8 mouse cellular contexts compared by ENCODE assay signal in the genomic region with DNA sequence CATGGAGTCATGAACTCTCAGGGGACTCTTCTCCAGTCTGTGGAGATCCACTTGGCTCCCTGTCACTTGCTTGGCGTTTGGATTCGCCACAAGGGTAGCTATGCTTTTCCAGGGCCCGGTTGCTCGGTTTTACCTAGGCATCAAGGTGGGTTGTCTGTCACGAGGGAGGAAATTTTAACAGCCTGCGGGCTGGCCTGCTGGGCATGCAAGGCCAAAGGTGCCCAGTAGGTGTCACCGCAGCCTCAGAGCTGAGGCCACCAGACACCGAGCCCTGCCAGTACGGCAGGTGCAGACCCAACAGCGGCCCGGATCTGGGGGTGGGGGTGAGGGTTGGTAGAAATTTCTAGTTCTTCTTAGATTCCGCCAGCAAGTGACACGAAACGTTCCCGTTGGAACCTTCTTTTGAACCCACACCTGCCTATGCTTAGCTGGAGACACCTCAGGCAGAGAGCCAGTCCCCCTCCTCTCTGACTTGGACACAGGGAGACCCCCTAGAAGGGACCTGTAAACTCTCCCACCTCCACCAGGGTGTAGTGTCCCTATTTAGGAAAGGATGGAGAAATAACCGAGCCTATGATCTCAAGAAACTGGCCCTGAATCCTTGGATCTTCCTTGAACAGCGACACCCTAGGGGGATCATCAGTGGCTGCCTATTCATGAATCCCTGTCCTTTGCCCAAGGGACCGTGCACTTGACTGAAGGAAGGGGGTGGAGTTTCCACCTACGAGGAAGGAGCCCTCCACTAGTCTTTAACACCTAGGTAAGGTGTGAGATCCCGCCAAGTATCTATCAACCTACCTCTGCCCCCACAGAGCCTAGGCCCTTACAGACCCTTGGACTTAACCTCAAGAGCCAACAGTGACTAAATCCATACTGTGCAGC. TPM values are rescaled to one million over a fixed set of nuclear protein-coding genes. Genes with fewer than 3 reads are reported as not detected.
A peak's percentile ranks its signal among the peaks of the same experiment; 100 is the strongest.
DNase-seq lines count a peak whose midpoint lies in the region; ATAC-seq and TF ChIP-seq lines count a peak whose summit lies in the region.

No protein-coding gene starts in this region.

- no peak overlapping the region for H3K4me3 ChIP-seq in thymus, adult 2 months (ENCODE audit: control insufficient read depth, insufficient read depth, low read length)
- H3K4me3 ChIP-seq in cortical plate, adult 2 months (ENCODE audit: insufficient read depth, low read length), result no peak overlapping the region
- peak overlapping the region; percentile 40 for H3K4me3 ChIP-seq in limb, embryonic 14.5 days (replicated peaks; ENCODE audit: low read length)
- no peak overlapping the region for H3K4me3 ChIP-seq in midbrain, embryonic 14.5 days (replicated peaks; ENCODE audit: low read depth, low read length)
- peak overlapping the region; percentile 20; the same call in 1 of the 2 replicates for H3K4me3 ChIP-seq in testis, adult 2 months (ENCODE audit: control insufficient read depth, low read depth, low read length)

- no peaks in the 10 kb centered on the region for H3K36me3 ChIP-seq in thymus, adult 2 months (ENCODE audit: control insufficient read depth, insufficient read depth, low read length)
- H3K36me3 ChIP-seq in limb, embryonic 14.5 days (ENCODE audit: control insufficient read depth, insufficient read depth, low read length), result no peaks in the 10 kb centered on the region
- no peaks in the 10 kb centered on the region for H3K36me3 ChIP-seq in midbrain, embryonic 14.5 days (ENCODE audit: control insufficient read depth, insufficient read depth, low read length)
- no peaks in the 10 kb centered on the region for H3K36me3 ChIP-seq in testis, adult 2 months (ENCODE audit: control insufficient read depth, insufficient read depth, low read length)

- no peak for TF ChIP-seq POLR2A in thymus, adult 2 months (IDR thresholded peaks at IDR 0.05; ENCODE audit: control insufficient read depth, extremely low read depth, insufficient read depth, low read length, poor library complexity)
- TF ChIP-seq POLR2A in cortical plate, adult 2 months (IDR thresholded peaks at IDR 0.05; ENCODE audit: extremely low read depth, insufficient read depth, low read length), result no peak
- no peak for TF ChIP-seq POLR2A in limb, embryonic 14.5 days (IDR thresholded peaks at IDR 0.05; ENCODE audit: borderline replicate concordance, extremely low read depth, insufficient read depth, insufficient read length)
- no peak for TF ChIP-seq POLR2A in testis, adult 2 months (IDR thresholded peaks at IDR 0.05; ENCODE audit: control insufficient read depth, low read depth, low read length)

- peak; percentile 55 for DNase-seq in thymus, adult 2 months
- DNase-seq in thymus, adult 18-20 months, result no peak
- peak; percentile 53 to 79 for DNase-seq in heart, adult 18-20 months
- peak; percentile 73 for DNase-seq in kidney, adult 11 months
- peak; percentile 35 for DNase-seq in limb, embryonic 14.5 days (ENCODE audit: low spot score)
- DNase-seq in midbrain, embryonic 14.5 days, result peak; percentile 79

- no peak overlapping the region for H3K27ac ChIP-seq in thymus, adult 2 months (ENCODE audit: control insufficient read depth, insufficient read depth, low read length)
- H3K27ac ChIP-seq in cortical plate, adult 2 months (ENCODE audit: insufficient read depth, low read length), result no peak overlapping the region
- no peak overlapping the region for H3K27ac ChIP-seq in limb, embryonic 14.5 days (replicated peaks; ENCODE audit: low read depth, low read length)
- no peak overlapping the region for H3K27ac ChIP-seq in midbrain, embryonic 14.5 days (replicated peaks; ENCODE audit: low read depth, low read length)
- H3K27ac ChIP-seq in testis, adult 2 months (ENCODE audit: control insufficient read depth, insufficient read depth, low read depth, low read length), result no peak overlapping the region

- no peak overlapping the region for H3K9ac ChIP-seq in limb, embryonic 14.5 days (ENCODE audit: low read depth, low read length, severe bottlenecking)
- no peak overlapping the region for H3K9ac ChIP-seq in midbrain, embryonic 14.5 days (replicated peaks; ENCODE audit: low read length)

- no peaks in the 10 kb centered on the region for H3K4me1 ChIP-seq in thymus, adult 2 months (replicated peaks; ENCODE audit: control insufficient read depth, insufficient read depth, low read length)
- H3K4me1 ChIP-seq in cortical plate, adult 2 months (ENCODE audit: control insufficient read depth, insufficient read depth, low read length), result no peaks in the 10 kb centered on the region
- H3K4me1 ChIP-seq in limb, embryonic 14.5 days (ENCODE audit: control insufficient read depth, insufficient read depth, low read length), result peaks cover 8% of the 10 kb centered on the region
- H3K4me1 ChIP-seq in midbrain, embryonic 14.5 days (ENCODE audit: control insufficient read depth, insufficient read depth, low read length), result peaks cover 15% of the 10 kb centered on the region; the same call in 1 of the 2 replicates
- H3K4me1 ChIP-seq in testis, adult 2 months (ENCODE audit: control insufficient read depth, insufficient read depth, low read length), result peaks cover 39% of the 10 kb centered on the region

- peak; percentile 63; the same call in 1 of the 2 replicates for TF ChIP-seq CTCF in thymus, adult 2 months (IDR thresholded peaks at IDR 0.05; ENCODE audit: borderline replicate concordance, control insufficient read depth, extremely low read depth, insufficient read depth, low read length, poor library complexity)
- TF ChIP-seq CTCF in cortical plate, adult 2 months (IDR thresholded peaks at IDR 0.05; ENCODE audit: extremely low read depth, insufficient read depth, low read length), result peak; percentile 61
- peak; percentile 74; the same call in 1 of the 2 replicates for TF ChIP-seq CTCF in testis, adult 2 months (IDR thresholded peaks at IDR 0.05; ENCODE audit: control insufficient read depth, insufficient read depth, insufficient replicate concordance, low read depth, low read length)

- peak overlapping the region; percentile 29; the same call in 1 of the 2 replicates for H3K4me2 ChIP-seq in limb, embryonic 14.5 days (replicated peaks; ENCODE audit: low read depth, low read length, severe bottlenecking)
- H3K4me2 ChIP-seq in midbrain, embryonic 14.5 days (ENCODE audit: low read length), result peak overlapping the region; percentile 54; the same call in 1 of the 2 replicates

- peaks cover 8% of the 10 kb centered on the region; the same call in 1 of the 2 replicates for H3K27me3 ChIP-seq in thymus, adult 2 months (ENCODE audit: control insufficient read depth, insufficient read depth, low read length)
- H3K27me3 ChIP-seq in limb, embryonic 14.5 days (ENCODE audit: control insufficient read depth, insufficient read depth, low read length), result peaks cover 92% of the 10 kb centered on the region
- H3K27me3 ChIP-seq in midbrain, embryonic 14.5 days (ENCODE audit: control insufficient read depth, insufficient read depth, low read length), result peaks cover 80% of the 10 kb centered on the region
- H3K27me3 ChIP-seq in testis, adult 2 months (ENCODE audit: control insufficient read depth, insufficient read depth, low read length), result peaks cover 12% of the 10 kb centered on the region

- WGBS in thymus, adult 2 months, result 7% methylated on average over 20 of the region's 20 CpGs
- WGBS in limb, embryonic 14.5 days, result 1% methylated on average over 20 of the region's 20 CpGs
- WGBS in midbrain, embryonic 14.5 days, result 3% methylated on average over 20 of the region's 20 CpGs

- 0 out of 2 replicates have a peak, but pooled peaks have one; percentile 20 for ATAC-seq in limb, embryonic 14.5 days (ENCODE audit: low FRiP score, low read depth)
- peak; percentile 48; the same call in 1 of the 2 replicates for ATAC-seq in midbrain, embryonic 14.5 days (ENCODE audit: low FRiP score, low TSS enrichment)

- no peaks in the 10 kb centered on the region for H3K9me3 ChIP-seq in limb, embryonic 14.5 days (ENCODE audit: control insufficient read depth, low read length)
- H3K9me3 ChIP-seq in midbrain, embryonic 14.5 days (ENCODE audit: control insufficient read depth, low read length), result no peaks in the 10 kb centered on the region

RNA-seq across cellular contexts. Expression of a gene that starts 2.4 kb away (rescaled TPM):
- polyA plus RNA-seq in thymus, adult 2 months (2012; rRNA removed), result 0.75 and 0.94 TPM in 2 replicates
- polyA plus RNA-seq in cortical plate, adult 2 months (2012; rRNA removed), result 0.34 and 0.46 TPM in 2 replicates
- under 1 TPM; 0.20 to 0.41 TPM for total RNA-seq in heart, adult 18-20 months (2021)
- polyA plus RNA-seq in limb, embryonic 14.5 days (2012; rRNA removed), result 30.6 and 41.2 TPM in 2 replicates
- 6.0 and 7.3 TPM in 2 replicates for polyA plus RNA-seq in limb, embryonic 14.5 days (2014; fragmentation: Nextera tagmentation; extraction: Ambion mirVana)
- 0.16 TPM in 1 of 2 replicates, not detected in the other for polyA plus RNA-seq in midbrain, embryonic 14.5 days (2014; fragmentation: Nextera tagmentation; extraction: Ambion mirVana)
- 0.43 and 0.94 TPM in 2 replicates for polyA plus RNA-seq in testis, adult 2 months (2012; rRNA removed)

RNA-seq across cellular contexts. Expression of a gene that starts 13.6 kb away (rescaled TPM):
- 0.48 and 0.69 TPM in 2 replicates for polyA plus RNA-seq in thymus, adult 2 months (2012; rRNA removed)
- polyA plus RNA-seq in cortical plate, adult 2 months (2012; rRNA removed), result 8.9 and 10.6 TPM in 2 replicates
- total RNA-seq in heart, adult 18-20 months (2021), result under 1 TPM in 1 of 2 experiments, not detected in 1; 0.33 TPM
- 0.01 TPM in 1 of 2 replicates, not detected in the other for polyA plus RNA-seq in limb, embryonic 14.5 days (2012; rRNA removed)
- polyA plus RNA-seq in limb, embryonic 14.5 days (2014; fragmentation: Nextera tagmentation; extraction: Ambion mirVana), result not detected in 2 replicates
- 0.13 and 0.34 TPM in 2 replicates for polyA plus RNA-seq in midbrain, embryonic 14.5 days (2014; fragmentation: Nextera tagmentation; extraction: Ambion mirVana)
- polyA plus RNA-seq in testis, adult 2 months (2012; rRNA removed), result 204 and 212 TPM in 2 replicates

RNA-seq across cellular contexts. Expression of a gene that starts 56.1 kb away (rescaled TPM):
- polyA plus RNA-seq in thymus, adult 2 months (2012; rRNA removed), result 1.0 and 1.5 TPM in 2 replicates
- polyA plus RNA-seq in cortical plate, adult 2 months (2012; rRNA removed), result 0.66 and 1.4 TPM in 2 replicates
- not detected for total RNA-seq in heart, adult 18-20 months (2021)
- polyA plus RNA-seq in limb, embryonic 14.5 days (2012; rRNA removed), result not detected in 2 replicates
- not detected in 2 replicates for polyA plus RNA-seq in limb, embryonic 14.5 days (2014; fragmentation: Nextera tagmentation; extraction: Ambion mirVana)
- polyA plus RNA-seq in midbrain, embryonic 14.5 days (2014; fragmentation: Nextera tagmentation; extraction: Ambion mirVana), result 0.77 TPM in 1 of 2 replicates, not detected in the other
- 1.8 and 2.0 TPM in 2 replicates for polyA plus RNA-seq in testis, adult 2 months (2012; rRNA removed)

Comparison
In these comparisons a context has a peak if more than half of its experiments do, and no peak if none do; other contexts are left out.
1. DNase-seq: peak in thymus, adult 2 months (single experiment), heart, adult 18-20 months (2 of 2), kidney, adult 11 months (single experiment), limb, embryonic 14.5 days (single experiment) and midbrain, embryonic 14.5 days (single experiment); none in thymus, adult 18-20 months (0 of 2).
2. H3K4me3 ChIP-seq: peak in limb, embryonic 14.5 days (single experiment) and testis, adult 2 months (single experiment); none in thymus, adult 2 months (single experiment), cortical plate, adult 2 months (single experiment) and midbrain, embryonic 14.5 days (single experiment).
3. RNA of a gene that starts 13.6 kb away (polyA plus RNA-seq): 204 to 212 TPM in testis, adult 2 months; 8.9 to 10.6 TPM in cortical plate, adult 2 months, 0.48 to 0.69 TPM in thymus, adult 2 months, 0.13 to 0.34 TPM in midbrain, embryonic 14.5 days and 0.01 TPM in limb, embryonic 14.5 days; every median in the first group is over 10 times any median in the second.
4. Peak in every context shown above with its lines, with median percentiles within 50 percentile points of each other: CTCF ChIP-seq.